ENCODE assay signal across 34 mouse cellular contexts in the genomic region with DNA sequence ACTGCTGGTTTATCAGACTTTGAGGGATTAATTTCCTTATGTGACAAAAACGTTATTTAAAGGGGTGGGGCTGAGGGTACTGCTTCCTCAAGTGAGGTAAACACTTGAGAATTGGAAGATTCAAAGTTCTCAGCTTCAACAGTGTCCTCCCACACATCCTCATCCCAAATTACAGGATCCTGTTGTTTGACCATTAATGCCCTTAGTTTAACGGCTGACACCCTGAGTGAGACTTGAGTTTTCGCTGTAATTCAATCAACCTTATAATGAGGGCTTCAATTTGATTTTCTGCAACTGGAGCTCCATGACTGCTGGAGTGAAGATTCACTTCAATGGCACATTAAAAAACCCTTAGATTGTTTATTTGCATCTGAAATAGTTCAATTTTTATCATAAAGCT. TPM values are rescaled to one million over a fixed set of nuclear protein-coding genes. Genes with fewer than 3 reads are reported as not detected.
"Had no signal": no experiment of that assay in that cellular context is flagged by ENCODE, and none has a peak within 500 bp of the region (broad histone marks: within the 10 kb centered on the region; RNA-seq: fewer than 3 reads in every experiment).

No protein-coding gene starts in this region.

- H3K36me3 ChIP-seq: intestine, embryonic 15.5 days had no signal

- H3K27ac ChIP-seq: heart, adult 2 months; heart, embryonic 10.5 days; heart, embryonic 13.5 days; heart, embryonic 15.5 days; hindbrain, embryonic 10.5 days; hindbrain, embryonic 12.5 days; hindbrain, embryonic 13.5 days; hindbrain, embryonic 14.5 days; hindbrain, embryonic 15.5 days; hindbrain, postnatal 0 days; intestine, embryonic 15.5 days; layer of hippocampus, adult 2 months; left cerebral cortex, adult 2 months had no signal

- DNase-seq: heart, adult 2 months; heart, postnatal 10 days; heart, postnatal 14 days; heart, postnatal 36 days; heart, postnatal 4 days; kidney, adult 11 months; kidney, adult 18-20 months; kidney, adult 8-10 months; kidney, adult 9 months; kidney, postnatal 10 days; kidney, postnatal 14 days; kidney, postnatal 25 days; kidney, postnatal 36 days; layer of hippocampus, adult 9-11 months; layer of hippocampus, postnatal 36 days had no signal

- ATAC-seq: hindbrain, embryonic 16.5 days; hindbrain, postnatal 0 days; inflammation-experienced regulatory T-cells, adult 6 months; intestine, embryonic 15.5 days; intestine, embryonic 16.5 days; intestine, postnatal 0 days had no signal

- H3K9ac ChIP-seq: heart, embryonic 12.5 days; heart, embryonic 13.5 days; heart, embryonic 15.5 days; hindbrain, embryonic 12.5 days; hindbrain, embryonic 13.5 days; hindbrain, embryonic 14.5 days; hindbrain, embryonic 15.5 days; intestine, embryonic 15.5 days had no signal

- H3K27me3 ChIP-seq: heart, embryonic 12.5 days; heart, embryonic 13.5 days; heart, embryonic 15.5 days; hindbrain, embryonic 12.5 days; hindbrain, embryonic 13.5 days; hindbrain, embryonic 15.5 days; intestine, embryonic 15.5 days had no signal

- H3K4me2 ChIP-seq: heart, embryonic 11.5 days; heart, embryonic 12.5 days; heart, embryonic 13.5 days; heart, embryonic 15.5 days; hindbrain, embryonic 12.5 days; hindbrain, embryonic 13.5 days; hindbrain, embryonic 14.5 days; hindbrain, embryonic 15.5 days; intestine, embryonic 15.5 days had no signal

- H3K4me3 ChIP-seq: heart, adult 2 months; heart, embryonic 10.5 days; heart, embryonic 12.5 days; heart, embryonic 13.5 days; heart, embryonic 15.5 days; hindbrain, embryonic 10.5 days; hindbrain, embryonic 12.5 days; hindbrain, embryonic 13.5 days; hindbrain, embryonic 15.5 days; intestine, embryonic 15.5 days; layer of hippocampus, adult 2 months; left cerebral cortex, adult 2 months had no signal

- H3K9me3 ChIP-seq: heart, embryonic 10.5 days; heart, embryonic 12.5 days; heart, embryonic 13.5 days; heart, embryonic 15.5 days; hindbrain, embryonic 10.5 days; hindbrain, embryonic 12.5 days; hindbrain, embryonic 13.5 days; hindbrain, embryonic 15.5 days; intestine, embryonic 15.5 days had no signal

- H3K4me1 ChIP-seq: heart, embryonic 10.5 days; heart, embryonic 12.5 days; heart, embryonic 13.5 days; heart, embryonic 15.5 days; hindbrain, embryonic 10.5 days; hindbrain, embryonic 12.5 days; hindbrain, embryonic 13.5 days; hindbrain, embryonic 15.5 days; intestine, embryonic 15.5 days had no signal

RNA-seq across cellular contexts. Expression of a gene that starts 1.7 kb away (rescaled TPM):
- polyA plus RNA-seq: heart, adult 2 months; large intestine, adult 2 months had no signal
